Mouse (Mus musculus): ENCODE results near the gene H2afx. TPM values are rescaled to one million over a fixed set of nuclear protein-coding genes. Genes with fewer than 3 reads are reported as not detected.

Gene H2afx
- total and polyA plus RNA-seq, 3 experiments, result 36.3 to 488 (median 56.6) TPM

GRCm38 (mm10) chr9:44353142-44353541 lies 18.6 kb downstream of the H2afx start:
- dilution Hi-C loops (cut with MboI; ENCODE audit: extremely low pct_ligation_motif_present, extremely low pct_unique_long_range_greater_than_20kb, low sequenced_read_pairs) (no loop called here), in situ Hi-C loops (cut with MboI; ENCODE audit: low pct_ligation_motif_present, low pct_unique_long_range_greater_than_20kb, low sequenced_read_pairs) (no loop called here)
- no peak overlapping the region for H3K4me2 ChIP-seq (ENCODE audit: insufficient read depth, low read depth, poor library complexity, severe bottlenecking)
- H3K36me3 ChIP-seq (replicated peaks in 1 of 2; ENCODE audit: control insufficient read depth in 1 of 2, insufficient read depth in 1 of 2, low read length in 1 of 2), result peaks cover 86 to 90% of the 10 kb centered on the region in 2 experiments
- H3K9me3 ChIP-seq (replicated peaks; ENCODE audit: low read length), result peaks cover 3% of the 10 kb centered on the region
- H3K4me3 ChIP-seq (replicated peaks in 1 of 3; ENCODE audit: low read depth in 2 of 3, low read length in 2 of 3, poor library complexity in 1 of 3), result no peak overlapping the region
- no peaks in the 10 kb centered on the region for H3K79me2 ChIP-seq (replicated peaks; ENCODE audit: control insufficient read depth, extremely low read depth, insufficient read depth, poor library complexity, severe bottlenecking)
- TF ChIP-seq BHLHE40 (IDR thresholded peaks at IDR 0.05; ENCODE audit: low read depth, low read length) (no peak), NRF1 (IDR thresholded peaks at IDR 0.05; ENCODE audit: low read depth, low read length) (no peak), JUN (IDR thresholded peaks at IDR 0.05; ENCODE audit: insufficient read depth, low read depth, low read length) (no peak), SMC3 (IDR thresholded peaks at IDR 0.05; ENCODE audit: low read depth, low read length) (no peak), ZC3H11A (IDR thresholded peaks at IDR 0.05; ENCODE audit: low read depth, low read length) (no peak), CHD1 (IDR thresholded peaks at IDR 0.05; ENCODE audit: low read depth, low read length) (no peak), ZNF384 (IDR thresholded peaks at IDR 0.05; ENCODE audit: low read depth, low read length) (no peak), GABPA (IDR thresholded peaks at IDR 0.05; ENCODE audit: insufficient replicate concordance, low read depth, low read length) (no peak), CTCF (conservative IDR thresholded peaks at IDR 0.05 in 1 of 2, IDR thresholded peaks at IDR 0.05 in 1 of 2; ENCODE audit: low read depth in 2 of 2, low read length in 2 of 2) (no peak), UBTF (IDR thresholded peaks at IDR 0.05; ENCODE audit: low read depth, low read length) (no peak), JUND (conservative IDR thresholded peaks at IDR 0.05; ENCODE audit: low read depth, low read length) (no peak), TBP (conservative IDR thresholded peaks at IDR 0.05; ENCODE audit: low read depth, low read length) (no peak), KAT2A (IDR thresholded peaks at IDR 0.05; ENCODE audit: insufficient replicate concordance, low read length) (no peak), HCFC1 (IDR thresholded peaks at IDR 0.05; ENCODE audit: low read depth, low read length) (no peak), CHD2 (IDR thresholded peaks at IDR 0.05; ENCODE audit: low read length) (no peak), ELF1 (IDR thresholded peaks at IDR 0.05; ENCODE audit: low read depth, low read length) (no peak), MAX (IDR thresholded peaks at IDR 0.05; ENCODE audit: low read length) (no peak), MXI1 (IDR thresholded peaks at IDR 0.05; ENCODE audit: low read depth, low read length) (no peak), PAX5 (IDR thresholded peaks at IDR 0.05; ENCODE audit: low read length) (no peak), USF1 (IDR thresholded peaks at IDR 0.05; ENCODE audit: low read depth, low read length) (no peak)
- H3K4me1 ChIP-seq (ENCODE audit: control insufficient read depth in 1 of 2, insufficient read depth in 2 of 2), result no peaks in the 10 kb centered on the region
- H3K9ac ChIP-seq (ENCODE audit: insufficient read depth, low read depth), result no peak overlapping the region
- no peak for DNase-seq (ENCODE audit: extremely low read depth)
- H3K27me3 ChIP-seq (replicated peaks), result no peaks in the 10 kb centered on the region
- H3K27ac ChIP-seq (ENCODE audit: insufficient read depth, low read depth), result no peak overlapping the region

GRCm38 (mm10) chr9:44357207-44357606 lies 22.7 kb downstream of the H2afx start:
- no peak overlapping the region for H3K4me2 ChIP-seq (ENCODE audit: insufficient read depth, low read depth, poor library complexity, severe bottlenecking)
- peak; percentile 52 for DNase-seq (ENCODE audit: extremely low read depth)
- peaks cover 0 to 13% of the 10 kb centered on the region in 2 experiments; a peak in 2 of 4 replicates for H3K4me1 ChIP-seq (ENCODE audit: control insufficient read depth in 1 of 2, insufficient read depth in 2 of 2)
- no peaks in the 10 kb centered on the region for H3K9me3 ChIP-seq (replicated peaks; ENCODE audit: low read length)
- dilution Hi-C loops (cut with MboI; ENCODE audit: extremely low pct_ligation_motif_present, extremely low pct_unique_long_range_greater_than_20kb, low sequenced_read_pairs), result no loop called here
- H3K27me3 ChIP-seq (replicated peaks), result no peaks in the 10 kb centered on the region
- H3K36me3 ChIP-seq (replicated peaks in 1 of 2; ENCODE audit: control insufficient read depth in 1 of 2, insufficient read depth in 1 of 2, low read length in 1 of 2), result peaks cover 65 to 74% of the 10 kb centered on the region in 2 experiments
- in situ Hi-C loops (cut with MboI; ENCODE audit: low pct_ligation_motif_present, low pct_unique_long_range_greater_than_20kb, low sequenced_read_pairs), result no loop called here
- H3K27ac ChIP-seq (ENCODE audit: insufficient read depth, low read depth), result no peak overlapping the region
- peaks cover 9% of the 10 kb centered on the region for H3K79me2 ChIP-seq (replicated peaks; ENCODE audit: control insufficient read depth, extremely low read depth, insufficient read depth, poor library complexity, severe bottlenecking)
- no peak overlapping the region for H3K4me3 ChIP-seq (replicated peaks in 1 of 3; ENCODE audit: low read depth in 2 of 3, low read length in 2 of 3, poor library complexity in 1 of 3)
- H3K9ac ChIP-seq (ENCODE audit: insufficient read depth, low read depth), result no peak overlapping the region
- TF ChIP-seq TCF12 (IDR thresholded peaks at IDR 0.05; ENCODE audit: low read depth, low read length) (0 out of 2 replicates have a peak, but pooled peaks have one; percentile 7), SIN3A (IDR thresholded peaks at IDR 0.05; ENCODE audit: low read length) (no peak), ZC3H11A (IDR thresholded peaks at IDR 0.05; ENCODE audit: low read depth, low read length) (peak; percentile 21; the same call in 1 of the 2 replicates), CTCF (conservative IDR thresholded peaks at IDR 0.05 in 1 of 2, IDR thresholded peaks at IDR 0.05 in 1 of 2; ENCODE audit: low read depth in 2 of 2, low read length in 2 of 2) (peak in 1 of 2 experiments; percentile 77; a peak in 2 of 4 replicates), SMC3 (IDR thresholded peaks at IDR 0.05; ENCODE audit: low read depth, low read length) (peak; percentile 65), POLR2AphosphoS2 (IDR thresholded peaks at IDR 0.05; ENCODE audit: low read depth, low read length) (no peak), JUND (conservative IDR thresholded peaks at IDR 0.05; ENCODE audit: low read depth, low read length) (0 out of 2 replicates have a peak, but pooled peaks have one; percentile 7), RAD21 (IDR thresholded peaks at IDR 0.05; ENCODE audit: low read depth, low read length) (peak; percentile 75)

All from CH12.LX (cell line).